Mouse (Mus musculus) urinary bladder, postnatal 10 days (tissue): Measurements from ENCODE around the gene Pitpnc1.

Experiments
- DNase-seq: peaks from one replicate; pipeline ENCODE4 v3.0.0; 2022; ENCODE audit warnings: low spot score

The Pitpnc1 gene

DNA sequence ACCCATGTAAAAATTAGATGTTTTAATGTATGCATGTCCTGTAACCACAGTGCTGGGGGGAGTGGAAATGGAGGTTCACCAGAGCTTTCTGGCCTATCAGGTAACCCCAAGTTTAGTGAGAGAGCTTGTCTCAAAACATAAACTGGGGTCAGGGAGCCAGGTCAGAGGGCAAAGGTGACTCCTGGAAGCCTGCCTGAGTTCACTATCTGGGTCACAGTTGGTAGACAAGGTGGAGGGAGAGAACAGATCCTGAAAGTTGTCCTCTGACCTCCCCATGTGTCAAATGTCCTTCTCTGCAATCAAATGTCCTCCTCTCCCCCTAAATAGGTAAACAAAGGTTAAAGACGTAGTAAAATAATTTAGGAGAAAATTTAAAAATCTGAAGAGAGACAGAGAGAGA is 244.1 kb downstream of the Pitpnc1 start:
- DNase-seq: no peak

DNA sequence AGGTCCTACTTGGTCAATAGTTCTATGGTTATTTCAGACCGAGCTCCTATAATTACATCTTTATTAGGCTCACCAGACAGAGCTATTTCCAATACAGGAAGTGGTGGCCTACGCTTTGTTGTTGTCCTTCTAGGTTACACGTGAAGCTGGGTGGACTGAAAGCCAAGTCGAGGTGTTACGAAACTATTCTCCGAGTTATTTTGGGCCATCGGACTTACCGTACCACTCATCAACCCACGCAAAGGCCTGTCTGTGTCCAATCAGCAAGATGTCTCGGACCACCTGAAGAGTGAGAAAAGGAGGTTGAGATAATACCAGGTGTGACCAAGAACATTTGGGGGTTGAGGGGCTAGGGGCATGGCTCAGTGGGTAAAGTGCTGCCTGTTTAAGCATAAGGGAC is 244.5 kb downstream of the Pitpnc1 start:
- no peak for DNase-seq

DNA sequence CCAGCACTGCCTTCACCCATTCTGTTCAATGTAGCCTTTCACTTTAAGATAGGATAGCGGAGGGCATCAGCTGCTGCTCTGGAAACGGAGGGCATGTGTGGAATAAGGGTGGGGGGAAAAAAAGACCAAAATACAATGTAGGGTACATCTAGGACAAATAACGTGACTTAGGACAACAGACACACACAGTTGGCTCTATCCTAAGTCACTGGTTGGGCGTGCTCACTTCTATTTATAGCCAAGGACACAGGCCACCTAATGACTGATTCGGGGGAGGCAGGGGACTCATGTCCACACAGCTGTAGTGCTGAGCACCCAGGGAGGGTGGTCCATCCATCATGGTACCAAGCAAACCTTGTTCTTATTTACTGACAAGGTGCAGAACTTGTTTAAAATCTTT is 245.2 kb downstream of the Pitpnc1 start:
- DNase-seq: no peak

DNA sequence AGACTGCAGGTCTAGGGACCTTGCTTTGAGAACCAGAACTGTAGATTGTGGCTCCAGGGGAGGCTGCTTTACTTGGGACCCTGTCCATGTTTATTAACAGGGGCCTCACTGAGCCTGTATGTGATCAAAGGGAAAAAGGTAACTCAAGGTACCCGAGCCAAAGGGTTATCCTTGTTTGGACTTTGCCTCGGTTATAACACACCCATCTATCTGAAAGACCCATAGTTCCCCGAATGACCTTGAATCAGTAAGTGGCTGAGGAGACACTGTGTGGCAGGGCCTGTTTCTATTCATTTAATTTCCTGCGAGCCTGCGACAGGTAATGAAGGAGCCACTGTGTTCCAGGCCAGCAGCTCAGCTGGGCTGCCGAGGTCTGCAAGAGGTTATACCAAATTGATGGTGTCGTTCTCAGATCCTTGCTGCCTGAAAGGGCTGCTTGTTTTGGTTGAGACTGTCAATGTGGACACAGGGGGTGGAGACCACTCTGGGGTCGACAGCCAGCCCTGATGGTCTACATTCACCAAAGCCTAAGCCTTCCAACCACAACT is 246.8 kb downstream of the Pitpnc1 start:
- DNase-seq: no peak

DNA sequence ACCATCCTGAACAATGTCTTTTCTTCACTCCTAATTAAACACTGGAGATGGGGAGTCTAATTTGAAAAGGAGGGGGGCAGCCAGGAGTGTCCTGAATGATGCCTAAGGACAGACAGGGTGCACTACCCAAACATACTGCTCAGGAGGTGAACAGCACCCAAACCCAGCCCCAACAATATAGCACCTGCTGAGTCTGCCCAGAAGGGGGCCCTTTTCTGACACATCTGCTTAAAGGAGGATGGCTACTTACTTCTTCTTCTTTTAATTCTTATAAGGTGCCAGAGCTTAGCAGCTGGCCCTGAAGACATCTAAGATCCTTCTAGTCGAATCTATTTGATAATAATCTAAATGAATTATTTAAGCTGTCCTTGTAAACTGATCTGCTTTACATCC is 247.3 kb downstream of the Pitpnc1 start:
- DNase-seq: no peak

DNA sequence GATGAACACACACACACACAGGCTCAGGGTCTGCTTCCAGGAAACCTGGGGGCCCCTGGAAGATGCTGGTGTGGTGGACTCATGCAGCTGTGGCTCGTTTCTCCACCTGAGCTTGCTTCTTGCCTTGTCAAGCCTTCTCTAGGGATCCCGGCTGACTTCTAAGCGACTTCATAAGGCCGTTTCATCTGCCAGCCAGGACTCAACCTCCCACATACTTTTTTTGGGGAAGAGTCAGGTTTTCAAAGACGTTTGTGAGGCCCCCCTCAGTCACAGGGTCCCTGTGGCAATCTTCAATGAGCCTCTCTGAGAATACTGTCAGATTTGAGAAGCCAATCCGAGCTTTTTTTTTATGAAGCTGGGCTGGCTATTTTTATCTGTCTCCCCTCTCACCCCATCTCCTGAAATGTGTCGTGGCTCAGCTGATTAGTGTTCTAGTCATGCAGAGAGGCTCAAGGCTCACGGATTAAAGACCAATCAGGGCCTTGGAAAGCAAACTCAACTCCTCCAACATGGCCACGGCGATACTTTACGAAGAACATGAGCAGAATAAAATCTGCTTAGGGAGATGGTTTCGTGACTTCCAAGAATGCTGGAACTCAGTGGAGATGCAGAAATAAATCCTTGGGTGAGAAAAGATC is 247.8 kb downstream of the Pitpnc1 start:
- DNase-seq: no peak

DNA sequence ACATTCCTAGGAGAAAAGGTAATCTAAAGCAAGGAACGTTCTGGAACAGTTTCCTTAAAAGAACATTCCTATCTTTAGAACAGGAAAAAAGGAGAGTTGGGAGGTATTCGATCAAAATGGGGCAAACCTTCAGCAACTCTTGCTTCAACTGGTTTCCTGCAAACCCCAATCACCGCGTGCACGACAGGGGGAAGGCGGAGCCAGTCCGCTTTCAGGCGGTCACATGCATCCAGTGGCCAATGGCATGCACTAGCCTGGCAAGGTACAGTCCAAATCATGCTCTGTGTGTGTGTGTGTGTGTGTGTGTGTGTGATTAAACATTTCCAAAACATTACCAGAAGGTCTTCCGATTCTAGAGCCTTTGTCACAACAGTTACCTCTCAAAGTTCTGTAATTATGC is 255.4 kb downstream of the Pitpnc1 start:
- DNase-seq: no peak

DNA sequence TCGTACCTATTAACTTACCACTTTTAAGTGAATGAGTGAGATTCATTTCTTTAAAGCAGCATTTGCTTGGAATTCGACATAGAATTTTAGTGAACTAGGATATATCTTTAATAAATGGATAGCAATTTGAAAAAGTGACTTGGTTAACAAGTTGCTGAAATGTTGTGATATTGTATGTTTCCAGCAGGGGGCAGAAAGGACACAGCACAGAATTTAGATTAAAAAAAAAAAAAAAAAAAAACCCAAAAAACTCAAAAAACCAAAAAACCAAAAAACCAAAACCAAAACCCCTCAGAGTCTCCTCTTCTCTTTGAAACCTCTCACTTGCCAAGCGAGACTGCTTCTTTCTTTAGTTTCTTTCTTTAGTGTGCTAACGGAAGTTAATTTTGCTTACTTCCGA is 256.8 kb downstream of the Pitpnc1 start:
- no peak for DNase-seq

DNA sequence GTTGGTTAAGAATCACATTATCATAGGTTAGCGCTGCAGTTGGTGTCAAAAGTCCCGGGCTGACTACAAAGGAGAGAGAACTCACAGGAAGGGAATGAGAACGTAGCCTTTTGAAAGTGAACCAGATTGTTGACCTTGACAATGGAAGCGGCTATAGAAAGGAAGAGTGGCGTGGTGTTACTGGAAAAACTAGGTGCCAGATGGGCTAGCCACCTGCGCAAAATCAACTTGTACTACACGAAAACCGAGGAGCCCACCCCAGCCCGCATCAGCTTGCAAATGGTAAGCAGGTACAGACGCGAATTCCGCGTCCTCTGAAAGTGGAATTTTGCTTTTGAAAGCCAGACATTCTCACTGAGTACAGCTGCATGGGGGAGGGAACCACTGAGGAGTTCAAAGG is 260.7 kb downstream of the Pitpnc1 start:
- no peak for DNase-seq

DNA sequence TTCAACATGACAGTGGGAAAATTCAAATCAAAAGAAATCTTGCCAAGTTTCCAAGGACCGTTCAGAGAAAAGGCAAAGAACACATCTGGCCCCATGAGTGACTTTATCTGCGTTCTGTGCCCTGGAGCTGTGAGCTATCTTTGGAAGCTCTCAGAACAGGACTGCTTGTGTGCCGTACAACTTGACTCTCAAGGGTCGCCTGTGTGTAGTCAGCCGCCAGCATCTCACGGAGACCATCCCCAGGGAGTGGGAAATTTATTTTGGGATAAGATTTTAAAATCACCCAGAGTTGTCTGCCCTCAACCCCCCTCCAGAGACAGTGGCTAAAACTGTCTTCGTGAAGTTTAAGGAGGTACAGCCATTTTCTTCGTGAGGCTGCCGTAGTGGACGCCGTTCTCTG is 268.7 kb downstream of the Pitpnc1 start:
- no peak for DNase-seq

DNA sequence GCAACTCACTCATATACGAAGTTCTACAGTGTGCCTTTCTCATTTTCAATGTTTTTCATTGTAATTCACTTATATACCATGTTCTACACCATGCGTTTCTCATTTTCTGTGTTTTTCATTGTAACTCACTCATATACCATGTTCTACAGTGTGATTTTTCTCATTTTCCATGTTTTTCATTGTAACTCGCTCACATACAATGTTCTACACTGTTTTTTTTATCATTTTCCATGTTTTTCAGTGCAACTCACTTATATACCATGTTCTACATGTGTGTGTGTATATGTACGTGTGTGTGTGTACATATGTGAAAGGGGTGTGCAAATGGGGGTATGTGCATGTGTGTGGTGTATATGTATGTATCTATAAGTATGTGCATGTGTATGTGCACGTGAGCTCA is 271.2 kb downstream of the Pitpnc1 start:
- no peak for DNase-seq

DNA sequence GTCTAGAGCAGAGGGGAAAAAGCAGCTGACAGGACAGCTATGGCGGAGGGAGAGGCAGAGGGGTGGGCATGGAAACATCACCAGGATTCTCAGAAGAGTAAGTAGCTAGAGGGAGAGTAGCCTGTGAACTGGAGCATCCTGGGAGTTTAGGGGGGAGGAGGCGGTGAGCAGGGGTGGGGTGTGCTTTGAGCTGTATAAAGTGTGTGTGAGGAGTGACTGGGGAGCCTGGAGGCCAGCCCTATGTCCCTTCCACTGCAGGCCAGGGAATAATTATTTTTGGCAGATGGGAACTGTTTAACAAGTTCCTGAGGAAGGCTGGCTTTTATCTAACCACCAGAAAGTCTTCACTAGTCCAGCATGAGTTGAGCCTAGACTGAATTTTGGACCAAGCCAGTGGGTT is 275.2 kb downstream of the Pitpnc1 start:
- no peak for DNase-seq

DNA sequence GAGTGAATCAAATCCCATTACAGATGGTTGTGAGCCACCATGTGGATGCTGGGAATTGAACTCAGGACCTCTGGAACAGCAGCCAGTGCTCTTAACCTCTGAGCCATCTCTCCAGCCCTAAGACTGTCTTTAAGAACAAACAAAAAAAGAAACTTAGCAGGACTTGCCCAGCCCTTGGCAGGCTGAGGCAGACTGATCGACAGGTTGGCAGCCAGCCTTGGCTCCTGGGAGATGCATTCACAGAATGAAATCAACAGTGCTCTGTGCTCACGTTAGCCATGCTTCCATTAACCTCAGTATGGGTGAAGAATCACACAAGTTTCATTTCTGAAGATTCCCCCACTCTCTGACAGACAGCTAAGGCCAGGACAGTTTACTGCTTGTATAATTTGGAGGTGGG is 280.1 kb downstream of the Pitpnc1 start:
- DNase-seq: no peak

DNA sequence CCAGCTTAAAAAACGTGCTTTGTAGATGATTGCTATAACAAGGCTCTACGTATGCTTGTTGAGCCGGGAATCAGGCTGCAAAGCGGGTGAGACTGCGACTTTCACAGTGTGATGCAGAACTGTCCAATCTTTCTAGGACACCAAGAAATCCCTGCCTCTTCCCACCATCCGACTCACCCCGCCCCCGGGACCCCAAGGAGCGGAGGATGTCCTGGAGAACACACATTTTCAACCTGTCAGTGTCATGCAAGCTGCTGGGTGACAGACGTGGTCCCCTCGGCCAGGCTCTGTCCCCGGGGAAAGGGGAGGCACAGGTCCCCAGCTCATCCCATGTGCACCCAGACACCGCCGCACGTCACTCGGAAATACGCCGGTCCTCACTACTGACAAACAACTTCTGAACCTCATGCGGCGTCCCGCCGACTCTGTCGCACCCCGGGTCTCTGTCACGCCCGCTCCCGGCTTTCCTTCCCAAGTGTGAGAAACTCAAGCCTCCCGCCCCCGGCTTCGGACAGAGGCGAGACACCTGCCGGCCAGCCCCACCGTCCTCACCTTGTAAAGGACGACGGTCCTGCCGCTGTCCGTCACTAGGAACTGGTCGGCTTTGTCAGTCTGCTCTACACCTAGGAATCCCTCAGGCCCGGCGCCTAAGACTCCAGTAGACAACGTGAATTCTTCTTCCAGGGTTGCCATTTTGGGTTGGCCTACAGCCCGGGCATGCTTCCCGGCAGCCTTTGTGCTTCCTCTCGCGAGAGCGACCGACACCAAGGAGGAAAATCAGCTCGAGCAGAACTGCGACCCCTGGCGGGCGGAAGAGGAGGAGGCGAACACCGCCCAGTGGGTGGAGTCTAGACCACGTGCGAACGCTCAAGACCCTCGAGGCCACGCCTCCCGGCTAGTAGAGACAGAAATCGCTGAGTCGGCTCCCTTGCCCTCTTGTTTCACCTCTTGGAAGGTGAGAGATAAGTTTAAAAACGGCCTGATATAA is 281.6 kb downstream of the Pitpnc1 start, which contains the start of gene Nol11:
TSS of gene Nol11 (minus strand) at position 817 of the 988 bp plus-strand sequence.
- peak; percentile 94 for DNase-seq

DNA sequence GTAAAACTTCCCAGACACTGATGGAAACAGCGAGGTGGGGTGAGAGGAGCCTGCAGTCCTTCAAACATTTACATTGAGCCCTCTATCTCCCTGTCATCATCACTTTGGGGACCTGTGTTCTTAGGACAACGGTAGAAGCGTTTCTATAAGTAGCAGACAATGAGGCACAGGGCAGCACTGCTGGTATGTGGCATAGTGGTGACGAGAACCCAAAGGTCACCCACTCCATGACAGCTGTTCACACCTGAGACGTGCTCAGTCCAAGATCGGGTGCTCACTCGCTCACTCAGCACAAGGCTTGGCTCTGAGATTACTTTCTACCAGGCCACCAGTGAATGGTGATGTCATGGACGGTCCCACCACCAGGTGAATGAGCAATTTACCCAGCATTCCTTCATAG is 286.7 kb downstream of the Pitpnc1 start:
- DNase-seq: no peak

DNA sequence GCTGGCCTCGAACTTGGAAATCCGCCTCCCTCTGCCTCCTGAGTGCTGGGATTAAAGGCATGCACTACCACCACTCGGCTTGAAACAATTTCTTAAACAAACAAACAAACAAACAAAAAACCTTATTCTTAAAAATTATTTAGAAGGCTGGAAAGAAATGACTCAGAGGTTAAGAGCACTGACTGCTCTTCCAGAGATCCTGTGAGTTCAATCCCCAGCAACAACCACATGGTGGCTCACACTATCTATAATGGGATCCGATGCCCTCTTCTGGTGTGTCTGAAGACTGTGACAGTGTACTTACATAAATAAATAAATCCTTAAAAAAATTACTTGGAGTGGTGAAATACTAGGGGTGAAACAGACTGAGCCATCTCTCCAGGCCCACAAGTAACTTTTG is 309.3 kb downstream of the Pitpnc1 start:
- no peak for DNase-seq

DNA sequence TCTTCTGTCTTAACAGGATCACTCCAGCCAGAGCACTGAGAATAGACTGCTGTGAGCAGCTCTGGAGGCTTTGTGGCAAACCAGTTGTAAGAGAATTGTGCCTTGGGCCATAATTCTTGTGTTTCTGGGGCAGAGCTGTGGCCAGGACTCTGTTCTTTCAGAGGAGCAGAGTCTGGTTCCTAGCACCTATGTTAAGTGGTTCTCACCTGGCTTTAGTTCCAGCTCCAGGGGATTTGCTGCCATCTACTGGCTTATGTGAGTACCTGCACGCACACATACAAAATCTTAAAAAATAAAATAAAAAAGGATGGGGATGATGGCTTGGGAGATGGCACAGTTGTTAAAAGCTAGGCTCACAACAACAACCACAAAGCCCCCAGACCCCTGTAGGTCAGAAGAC is 311.5 kb downstream of the Pitpnc1 start:
- DNase-seq: no peak
